Mouse (Mus musculus) cerebellum, postnatal 4 days (tissue): ENCODE data around the gene Rtp3.

Experiments used
- DNase-seq, 2 experiments: peaks; one replicate each; pipeline ENCODE4 v3.0.0; 2022; ENCODE audit warnings: low spot score in 2 of 2, mixed read lengths in 1 of 2

Gene Rtp3

GRCm38 (mm10) chr9:110979411-110979810 lies 11.0 kb downstream of the Rtp3 start:
- DNase-seq: no peak

DNA sequence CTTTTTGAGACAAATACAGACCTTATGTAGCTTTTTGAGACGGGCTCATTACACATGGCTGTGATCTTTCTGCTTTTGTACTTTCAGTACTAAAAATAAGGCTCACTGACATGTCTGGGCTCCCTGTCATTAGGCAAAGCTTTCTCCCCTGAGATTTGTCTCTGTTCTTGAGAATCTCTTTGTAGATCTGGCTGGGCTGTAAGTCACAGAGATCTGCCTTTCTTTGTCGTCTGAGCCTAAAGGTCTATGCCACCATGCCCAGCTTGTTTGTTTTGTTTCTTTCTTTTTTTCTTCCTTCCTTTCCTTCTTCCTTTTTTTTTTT lies 24.5 kb downstream of the Rtp3 start:
- no peak for DNase-seq

GRCm38 (mm10) chr9:110965062-110965909 lies 25.1 kb downstream of the Rtp3 start:
- DNase-seq: no peak

DNA sequence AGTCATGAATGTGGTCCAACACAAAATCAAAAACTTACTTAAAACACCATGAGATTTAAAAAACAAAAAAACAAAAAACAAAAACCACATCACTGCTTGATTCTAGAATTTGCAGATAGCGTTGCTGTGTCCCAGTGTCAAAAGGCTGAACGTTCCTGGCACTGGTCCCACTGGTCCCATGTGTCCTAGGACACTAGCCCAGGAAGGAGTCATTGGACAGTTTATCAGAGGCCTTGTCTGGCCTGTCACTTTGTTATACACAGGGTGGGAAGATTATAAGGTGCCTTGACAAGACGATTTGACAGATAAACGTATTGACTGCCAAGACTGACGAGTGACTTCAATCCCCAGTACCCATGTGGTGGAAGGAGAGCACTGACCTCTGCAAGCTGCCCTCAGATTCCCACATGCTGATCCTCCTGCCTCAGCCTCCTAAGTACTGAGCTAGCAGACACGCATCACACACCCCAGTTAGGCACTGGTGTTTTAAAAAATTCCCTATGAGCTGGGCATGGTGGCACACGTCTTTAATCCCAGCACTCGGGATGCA lies 26.7 kb downstream of the Rtp3 start:
- no peak for DNase-seq

DNA sequence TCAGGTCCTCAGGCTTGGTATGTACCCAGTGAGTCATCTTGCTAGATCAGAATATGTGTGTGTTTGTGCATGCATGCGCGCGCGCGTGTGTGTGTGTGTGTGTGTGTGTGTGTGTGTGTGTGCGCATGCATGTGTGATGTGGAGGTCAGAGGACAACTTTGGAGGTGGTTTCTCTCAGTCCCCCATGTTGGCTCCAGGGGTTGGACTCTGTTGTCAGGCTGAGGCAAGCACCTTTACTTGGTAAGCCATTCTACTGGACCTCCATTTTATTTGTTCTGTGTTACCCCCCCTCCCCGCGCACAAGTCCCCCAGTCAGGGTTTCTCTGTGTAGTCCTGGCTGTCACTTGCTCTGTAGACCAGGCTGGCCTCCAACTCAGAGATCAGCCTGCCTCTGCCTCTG lies 29.0 kb downstream of the Rtp3 start:
- DNase-seq: no peak

- no peak for DNase-seq
Measured at GRCm38 (mm10) chr9:110960230-110961149, 29.9 kb downstream of the Rtp3 start.

- no peak for DNase-seq
Measured at GRCm38 (mm10) chr9:110959669-110960068, 30.7 kb downstream of the Rtp3 start.

- DNase-seq: no peak
Measured at GRCm38 (mm10) chr9:110955962-110956361, 34.4 kb downstream of the Rtp3 start.

DNA sequence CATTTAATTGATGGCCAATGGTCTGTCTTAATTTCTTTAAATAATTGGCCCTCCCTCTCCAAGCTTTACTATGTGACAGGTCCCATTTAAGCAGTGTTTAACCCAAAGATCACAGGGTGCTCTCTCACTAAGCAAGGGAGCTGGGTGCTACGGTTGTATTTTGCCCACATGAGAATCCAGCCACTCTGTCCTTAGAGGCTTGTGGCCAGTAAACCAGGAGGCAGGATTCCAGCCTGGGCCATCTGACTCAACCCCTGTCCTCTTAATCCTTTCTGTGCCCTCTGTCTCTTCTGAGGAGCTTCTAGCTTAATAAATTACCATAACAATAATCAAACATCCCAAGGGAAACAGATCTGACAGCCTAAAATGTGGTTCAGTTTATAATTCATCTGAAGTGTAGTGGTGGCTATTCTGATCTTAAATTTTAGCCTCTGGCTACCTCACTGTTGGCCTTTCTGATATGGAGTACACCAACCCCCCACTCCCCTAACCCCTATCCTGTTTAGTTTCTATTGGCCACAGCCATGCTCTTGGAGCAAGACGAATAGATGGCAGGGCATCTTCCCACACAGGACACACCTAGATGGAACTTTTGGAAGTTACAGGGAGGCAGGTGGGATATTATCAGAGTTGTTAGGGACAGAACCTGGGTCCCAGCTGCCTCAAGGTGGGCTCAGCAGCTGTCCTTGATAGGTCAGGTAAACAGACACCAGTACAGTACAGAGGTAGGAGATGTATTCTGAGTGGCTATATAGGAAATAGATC lies 35.5 kb downstream of the Rtp3 start:
- DNase-seq: no peak

GRCm38 (mm10) chr9:110953550-110954461 lies 36.6 kb downstream of the Rtp3 start:
- peak; percentile 36 to 70 for DNase-seq

DNA sequence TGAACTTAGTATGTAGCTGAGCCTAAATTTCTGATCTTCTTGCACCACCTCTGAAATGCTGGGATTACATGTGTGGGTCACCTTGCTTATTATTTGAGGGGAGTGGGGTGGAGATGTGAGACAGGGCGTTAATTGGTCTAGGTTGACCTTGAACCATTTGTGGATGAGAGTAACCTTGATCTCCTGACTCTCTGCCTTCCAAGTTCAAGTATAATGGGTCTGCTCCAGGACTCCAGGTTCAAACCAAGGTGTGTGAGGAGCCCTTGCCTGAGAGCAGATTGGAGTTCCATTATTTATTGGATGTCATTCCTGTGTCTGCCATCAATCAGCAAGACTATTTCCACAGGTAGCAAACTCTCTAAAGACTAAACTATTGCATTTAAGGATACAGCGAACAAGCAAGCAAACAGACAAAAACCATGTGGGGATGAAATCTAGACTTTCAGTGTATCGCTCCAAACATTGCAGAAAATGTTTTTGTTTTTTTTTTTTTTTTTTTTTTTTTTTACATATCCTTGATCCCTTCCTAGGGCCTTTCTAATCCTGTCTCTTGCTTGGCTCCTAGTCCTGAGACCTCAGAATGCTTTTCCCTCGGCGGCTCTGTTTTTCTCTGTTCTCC lies 37.3 kb downstream of the Rtp3 start:
- DNase-seq: no peak

DNA sequence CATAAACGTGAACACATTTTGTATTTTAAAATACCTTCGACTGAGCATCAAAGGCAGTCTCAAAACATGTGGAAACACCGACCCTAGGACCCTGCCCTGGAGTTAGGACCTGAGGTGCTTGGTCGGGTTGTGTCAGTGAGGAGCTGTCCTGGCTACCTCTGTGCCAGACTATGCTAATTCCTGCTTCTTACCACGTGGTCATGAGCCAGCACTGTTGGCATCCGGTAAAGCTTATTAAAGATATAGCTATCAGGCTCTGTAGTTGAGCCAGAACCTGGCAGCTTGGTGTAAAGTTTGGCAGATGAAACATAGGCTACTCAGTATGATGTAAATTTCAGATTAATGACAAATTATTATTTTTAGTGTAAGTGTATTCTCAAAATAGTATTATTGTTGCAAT lies 38.0 kb downstream of the Rtp3 start:
- DNase-seq: no peak

- DNase-seq: no peak
Measured at GRCm38 (mm10) chr9:110951866-110952265, 38.5 kb downstream of the Rtp3 start.

DNA sequence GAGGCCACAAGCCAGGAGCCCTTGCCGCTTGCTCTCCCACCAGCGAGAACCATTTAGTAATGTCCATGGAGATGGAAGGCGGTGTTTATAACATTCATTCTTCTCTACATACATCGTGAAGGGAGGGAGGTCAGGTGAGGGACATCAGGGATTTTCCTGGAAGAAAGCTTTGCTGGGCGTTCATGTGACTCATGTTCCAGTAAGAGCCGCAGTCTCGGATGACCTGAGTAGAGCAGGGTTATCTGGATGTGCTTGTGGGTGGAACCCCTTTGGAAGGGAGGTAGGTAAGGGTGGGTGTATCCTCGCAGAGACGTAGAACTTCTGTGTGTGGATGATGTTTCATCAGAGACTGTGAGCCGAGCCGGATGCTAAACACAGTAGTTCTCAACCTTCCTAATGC lies 39.0 kb downstream of the Rtp3 start, which contains the start of gene Lrrc2:
Lrrc2 (plus strand) TSS at position 149 of the 400 bp plus-strand sequence.
- DNase-seq: no peak

GRCm38 (mm10) chr9:110950109-110950508 lies 40.3 kb downstream of the Rtp3 start:
- no peak for DNase-seq

- DNase-seq: no peak
Measured at GRCm38 (mm10) chr9:110948813-110949310, 41.5 kb downstream of the Rtp3 start.

DNA sequence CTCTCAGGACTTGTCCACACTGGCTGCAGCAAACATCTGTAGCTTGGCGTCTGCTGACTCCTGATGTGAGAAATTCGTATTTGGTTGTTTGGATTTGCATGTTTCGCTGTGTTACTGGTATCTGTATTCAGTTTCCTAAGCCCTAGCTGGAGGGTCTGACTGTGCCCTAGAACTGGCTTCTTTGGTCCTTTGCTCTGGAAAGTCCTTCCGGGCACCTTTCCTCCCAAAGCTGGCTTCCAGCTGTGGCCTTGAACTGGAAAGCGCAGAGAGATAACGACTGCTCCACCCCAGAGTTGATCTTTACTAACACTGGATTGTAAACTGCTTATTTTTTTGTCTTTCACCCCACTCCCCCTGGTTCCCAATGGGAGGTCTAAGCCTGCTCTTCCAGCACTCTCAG lies 42.5 kb downstream of the Rtp3 start:
- no peak for DNase-seq

DNA sequence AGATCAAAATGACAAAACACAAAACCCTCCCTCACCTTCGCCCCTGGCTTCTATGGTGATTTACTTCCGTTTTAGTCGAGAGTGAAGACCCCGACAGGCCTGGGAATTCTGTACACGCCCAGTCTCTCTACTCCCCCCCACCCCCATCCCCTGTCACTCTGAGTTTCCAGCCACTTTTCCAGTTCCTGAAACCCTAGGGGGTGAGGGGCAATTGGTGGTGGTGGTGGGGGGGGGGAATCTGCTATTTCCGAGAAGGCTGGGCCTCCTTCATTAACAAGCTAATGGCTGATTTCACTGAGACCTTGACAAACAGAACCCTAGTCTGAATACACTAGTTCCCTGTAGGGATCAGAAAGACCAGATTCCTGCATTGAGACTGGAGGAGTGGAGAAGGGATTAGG lies 43.1 kb downstream of the Rtp3 start:
- DNase-seq: no peak

DNA sequence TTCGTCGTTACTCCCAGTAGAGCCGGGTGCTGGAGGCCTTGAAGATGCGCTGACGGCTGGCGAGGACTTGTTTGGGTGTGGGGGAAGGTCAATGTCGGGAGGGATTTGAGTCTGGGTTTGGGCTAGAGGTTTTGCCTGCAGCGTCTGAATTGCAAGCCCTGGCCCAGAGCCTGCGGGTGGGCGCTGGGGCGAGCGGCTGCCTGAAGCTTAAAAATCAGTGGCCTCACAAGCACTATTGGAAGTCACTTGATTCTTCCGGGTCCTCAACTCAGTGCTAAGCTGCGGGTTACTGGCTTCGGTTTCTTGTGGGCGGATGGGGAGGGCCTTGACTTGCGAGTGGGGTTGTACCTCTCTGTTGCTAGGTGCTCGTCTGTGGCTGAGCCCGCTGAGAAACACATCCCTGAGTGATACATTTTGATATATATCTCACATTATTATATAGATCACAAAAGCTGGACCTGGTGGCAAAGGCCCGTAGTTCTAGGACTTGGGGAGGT lies 43.8 kb downstream of the Rtp3 start:
- DNase-seq: no peak

DNA sequence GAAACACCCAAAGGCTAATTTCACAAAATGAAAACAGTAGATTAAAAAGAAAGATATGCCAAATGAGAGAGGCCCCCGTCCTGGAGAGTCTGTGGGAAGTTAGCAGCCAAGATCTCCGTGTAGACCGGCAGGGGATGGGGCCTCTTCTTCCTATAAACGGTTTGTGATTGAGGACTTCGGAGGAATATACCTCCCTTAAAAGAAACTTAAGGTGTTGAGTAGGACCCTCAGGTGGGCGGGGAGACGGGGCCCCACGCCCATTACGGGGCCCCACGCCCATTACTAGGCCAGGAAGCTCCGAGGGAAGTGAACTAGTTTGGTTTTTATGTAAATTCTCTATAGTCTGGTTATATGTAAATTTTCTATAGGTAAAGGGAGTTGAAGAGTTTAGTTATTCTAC lies 44.5 kb downstream of the Rtp3 start, which contains the start of gene Tdgf1:
Tdgf1 (minus strand) TSS at position 233 of the 400 bp plus-strand sequence.
- DNase-seq: no peak
